Mouse (Mus musculus) small intestine, adult 2 months (tissue): Measurements from ENCODE around the gene Prkg2.

Source experiments
- CTCF ChIP-seq: fragments of 200-500 bp; IDR thresholded peaks from 2 replicates; pipeline ENCODE4 v1.5.1; 2012; ENCODE audit warnings: low read depth, mild to moderate bottlenecking, control low read depth, inconsistent platforms, low read length, moderate library complexity, mixed read lengths; ENCODE audit not compliant: insufficient replicate concordance, insufficient read length; ENCODE audit errors: extremely low read depth
- POLR2A ChIP-seq: fragments of 200-500 bp; IDR thresholded peaks from 2 replicates; pipeline ENCODE4 v1.6.1; 2012; ENCODE audit warnings: low read depth, mild to moderate bottlenecking, control low read depth, inconsistent platforms, low read length, moderate library complexity

- TF ChIP-seq CTCF (no peak), POLR2A (no peak)
Measured at GRCm38 (mm10) chr5:98946117-98946620, 91.0 kb downstream of the Prkg2 start.
